Mouse (Mus musculus) mouse trophoblast stem cell (cell line): ENCODE results near the gene Hist1h2bc.
"Not testable (repeated sequence)": the region's sequence is repeated elsewhere in the genome, so short reads cannot be mapped to it uniquely, and the experiment has no call there.

Source experiments
- in situ Hi-C, 2 experiments: fragments of 300-500 bp; cut with MseI, MboI; formaldehyde crosslinking; loops; 2 replicates in 1 of 2; 3 replicates in 1 of 2; pipeline ENCODE4 v1.15.1; 2025

Hist1h2bc gene

DNA sequence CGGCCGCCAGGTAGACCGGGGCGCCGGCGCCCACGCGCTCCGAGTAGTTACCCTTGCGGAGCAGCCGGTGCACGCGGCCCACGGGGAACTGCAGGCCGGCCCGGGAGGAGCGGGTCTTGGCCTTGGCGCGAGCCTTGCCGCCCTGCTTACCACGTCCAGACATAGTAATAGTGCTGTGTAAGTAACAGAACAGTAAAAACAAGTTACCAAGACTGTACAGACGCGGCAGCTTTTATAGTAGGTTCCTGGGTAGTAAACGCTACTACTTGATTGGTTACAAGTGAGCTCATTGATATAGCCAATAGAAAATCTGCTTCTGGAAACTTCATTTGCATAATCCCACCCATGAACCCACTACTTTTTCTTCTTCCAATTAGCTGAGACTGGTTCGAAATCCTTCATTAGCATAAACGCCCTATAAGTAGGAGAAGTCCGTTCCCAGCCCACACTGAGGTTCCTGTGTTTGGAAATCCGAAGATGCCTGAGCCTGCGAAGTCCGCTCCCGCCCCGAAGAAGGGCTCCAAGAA is at the start of gene Hist1h2bc, which contains the start of gene Hist1h2ac:
Gene Hist1h2bc, plus strand, starts transcription at position 445 of the 527 bp plus-strand sequence.
Gene Hist1h2ac, minus strand, starts transcription at position 194 of the 527 bp plus-strand sequence.
- in situ Hi-C loops = no loop called here

GRCm38 (mm10) chr13:23659636-23660366 is 24.2 kb upstream of the Hist1h2bc start:
- in situ Hi-C loops = no loop called here

DNA sequence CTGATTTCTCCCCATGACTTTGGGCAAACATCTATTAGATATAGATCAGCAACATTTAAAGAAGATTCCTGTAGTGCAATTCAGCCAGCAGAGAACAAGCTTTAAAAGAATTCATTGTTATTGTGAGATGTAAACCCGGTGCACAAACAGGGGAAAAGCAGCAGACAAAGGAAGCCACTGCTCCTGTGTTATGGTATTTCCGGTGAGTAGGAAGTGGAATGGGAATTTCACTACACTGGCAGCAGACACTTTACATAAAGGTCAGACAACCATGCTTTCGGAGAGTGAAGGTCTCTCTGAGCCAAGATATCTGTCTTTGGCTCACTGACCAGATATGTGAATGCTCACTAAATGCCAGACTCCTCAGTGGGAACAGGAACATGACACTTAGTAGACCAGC is 21.5 kb upstream of the Hist1h2bc start:
- in situ Hi-C loops = no loop called here

DNA sequence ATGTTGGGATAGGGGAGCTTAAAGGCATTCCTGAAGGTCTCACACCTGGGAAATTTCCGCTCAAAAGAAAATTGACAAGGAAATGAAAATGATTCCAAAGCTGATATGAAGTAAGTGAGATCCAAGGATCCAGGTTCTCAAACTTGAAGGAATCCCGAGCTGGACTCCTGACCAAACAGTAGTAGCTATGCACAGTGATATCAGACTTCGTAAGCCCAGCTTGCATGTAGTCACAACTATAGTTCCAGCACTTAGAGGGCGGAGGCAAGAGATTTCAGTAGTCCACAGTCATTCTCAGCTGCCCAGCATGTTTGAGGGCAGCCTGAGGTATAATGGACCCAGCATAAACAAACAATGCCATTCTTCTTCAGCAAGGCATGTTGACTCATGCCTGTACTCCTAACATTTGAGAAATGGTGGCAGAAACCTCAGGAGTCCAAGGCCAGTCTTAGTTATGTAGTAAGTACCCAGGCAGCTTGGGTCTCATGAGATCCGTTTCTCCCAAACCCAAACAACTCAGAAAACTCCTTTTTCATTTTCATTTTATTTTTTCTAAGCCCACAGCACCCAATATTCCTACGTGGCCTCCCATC is 1.9 kb upstream of the Hist1h2bc start:
- in situ Hi-C loops = no loop called here

GRCm38 (mm10) chr13:23682623-23682946 is 1.4 kb upstream of the Hist1h2bc start:
- in situ Hi-C loops = no loop called here

- in situ Hi-C loops = not testable (repeated sequence)
These were observed 848 bp upstream of the Hist1h2bc start for GRCm38 (mm10) chr13:23682947-23683754.

DNA sequence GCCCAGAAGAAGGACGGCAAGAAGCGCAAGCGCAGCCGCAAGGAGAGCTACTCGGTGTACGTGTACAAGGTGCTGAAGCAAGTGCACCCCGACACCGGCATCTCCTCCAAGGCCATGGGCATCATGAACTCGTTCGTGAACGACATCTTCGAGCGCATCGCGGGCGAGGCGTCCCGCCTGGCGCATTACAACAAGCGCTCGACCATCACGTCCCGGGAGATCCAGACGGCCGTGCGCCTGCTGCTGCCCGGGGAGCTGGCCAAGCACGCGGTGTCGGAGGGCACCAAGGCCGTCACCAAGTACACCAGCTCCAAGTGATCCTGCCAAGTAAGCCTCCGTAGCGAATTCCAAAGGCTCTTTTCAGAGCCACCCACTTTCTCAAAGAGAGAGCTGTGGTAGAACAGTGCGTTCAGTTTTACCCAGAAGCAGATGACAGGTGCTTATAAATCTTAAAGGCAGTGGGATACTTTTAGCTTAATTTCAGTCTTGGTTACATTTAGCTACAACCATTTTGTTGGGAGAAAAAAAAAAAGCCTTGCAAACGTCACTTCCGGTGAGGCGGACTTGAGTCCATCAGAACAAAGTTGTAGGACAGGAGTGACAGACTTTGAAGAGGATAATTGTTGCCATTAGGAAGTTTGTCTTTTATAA is 421 bp downstream of the Hist1h2bc start:
- in situ Hi-C loops = not testable (repeated sequence)

GRCm38 (mm10) chr13:23685121-23685861 is 1.3 kb downstream of the Hist1h2bc start:
- in situ Hi-C loops = no loop called here

DNA sequence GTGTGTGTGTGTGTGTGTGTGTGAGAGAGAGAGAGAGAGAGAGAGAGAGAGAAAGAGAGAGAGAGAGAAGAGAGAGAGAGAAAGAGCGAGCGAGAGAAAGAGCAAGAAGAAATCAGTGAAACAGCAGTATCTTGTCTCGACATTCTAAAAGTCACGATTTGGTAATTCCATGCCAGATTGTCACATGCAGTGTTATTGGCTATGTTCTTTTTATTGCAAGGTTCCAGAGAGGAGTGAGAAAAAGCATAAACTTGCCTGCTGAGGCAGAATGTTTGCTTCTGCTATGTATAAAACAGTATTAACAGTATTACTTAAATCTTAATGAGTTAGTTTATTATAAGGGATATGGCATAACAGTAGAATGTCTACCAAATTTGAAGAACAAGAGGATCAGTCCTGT is 2.0 kb downstream of the Hist1h2bc start:
- in situ Hi-C loops = no loop called here

- in situ Hi-C loops = no loop called here
These were observed 3.2 kb downstream of the Hist1h2bc start for GRCm38 (mm10) chr13:23687181-23687580.

GRCm38 (mm10) chr13:23687907-23688306 is 3.9 kb downstream of the Hist1h2bc start:
- in situ Hi-C loops = no loop called here

DNA sequence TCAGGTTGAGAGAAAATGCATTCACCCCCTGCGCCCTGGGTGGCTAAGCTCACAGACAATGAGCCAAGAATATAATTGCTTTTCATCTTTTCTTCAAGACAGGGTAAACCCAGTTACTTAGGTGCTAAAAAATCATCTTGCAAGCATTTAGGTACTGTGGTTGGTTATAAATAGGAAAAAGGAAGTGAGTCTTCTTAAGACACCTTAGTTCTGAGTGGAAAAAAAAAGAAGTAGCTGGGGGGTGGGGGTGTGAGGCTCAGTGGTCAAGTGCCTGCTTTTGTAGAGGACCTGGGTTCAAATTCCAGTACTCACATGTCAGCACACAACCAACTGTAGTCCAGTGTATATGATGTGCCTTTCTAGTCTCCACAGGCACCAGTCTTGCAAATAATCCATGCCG is 5.0 kb downstream of the Hist1h2bc start:
- in situ Hi-C loops = no loop called here

GRCm38 (mm10) chr13:23689459-23689858 is 5.5 kb downstream of the Hist1h2bc start:
- in situ Hi-C loops = no loop called here

DNA sequence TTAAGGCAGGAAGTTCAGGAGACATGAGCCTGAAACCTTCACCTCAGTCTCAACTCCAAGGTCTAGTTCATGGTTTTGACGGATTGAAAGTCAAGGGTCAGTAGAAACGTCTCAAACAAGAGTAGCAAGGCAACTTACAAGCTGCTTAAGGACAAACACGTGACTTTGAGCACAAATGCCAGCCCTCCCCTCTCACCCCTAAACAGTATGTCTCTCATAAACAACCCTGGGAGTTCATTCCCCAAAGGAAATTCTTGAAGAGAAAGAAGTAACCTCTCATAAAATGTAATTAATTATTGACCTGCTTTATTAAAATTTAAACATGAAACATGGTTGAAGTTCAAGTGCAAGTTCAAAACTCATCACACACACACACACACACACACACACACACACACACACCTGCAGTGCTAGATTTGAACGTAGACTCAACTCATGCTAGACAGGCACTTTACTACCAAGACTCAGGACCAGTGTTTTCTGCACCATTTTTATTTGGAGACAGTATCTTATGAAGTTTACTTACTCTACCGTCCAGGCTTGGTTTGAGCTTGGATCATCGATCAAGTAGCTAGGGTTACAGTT is 9.9 kb downstream of the Hist1h2bc start:
- in situ Hi-C loops = loop anchor here in 1 of 2 experiments (5.0 kb wide), 1 partner anchor 62 kb away; no protein-coding TSS in a partner anchor

DNA sequence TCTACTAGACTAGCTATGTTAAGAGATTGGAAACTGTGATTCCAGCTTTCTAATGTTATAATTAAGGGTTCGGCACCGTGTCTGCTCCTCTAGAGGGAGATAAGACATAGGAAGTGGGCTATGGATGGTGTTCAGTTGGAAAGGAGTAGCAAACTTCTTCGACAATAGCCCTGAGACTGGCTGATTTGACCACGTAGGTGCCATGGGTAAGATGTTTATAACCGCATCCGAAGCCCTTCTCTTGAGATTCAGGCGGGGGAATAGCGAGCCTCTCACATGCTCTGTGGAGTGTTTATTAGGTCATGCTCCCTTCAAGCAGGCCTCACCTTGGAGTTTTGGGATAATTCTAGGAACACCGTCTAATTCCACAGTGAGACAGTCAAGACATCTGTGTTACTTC is 11.0 kb downstream of the Hist1h2bc start:
- in situ Hi-C loops = loop anchor here (5.0 kb wide), 2 partner anchors 37 to 63 kb away; no protein-coding TSS in a partner anchor

DNA sequence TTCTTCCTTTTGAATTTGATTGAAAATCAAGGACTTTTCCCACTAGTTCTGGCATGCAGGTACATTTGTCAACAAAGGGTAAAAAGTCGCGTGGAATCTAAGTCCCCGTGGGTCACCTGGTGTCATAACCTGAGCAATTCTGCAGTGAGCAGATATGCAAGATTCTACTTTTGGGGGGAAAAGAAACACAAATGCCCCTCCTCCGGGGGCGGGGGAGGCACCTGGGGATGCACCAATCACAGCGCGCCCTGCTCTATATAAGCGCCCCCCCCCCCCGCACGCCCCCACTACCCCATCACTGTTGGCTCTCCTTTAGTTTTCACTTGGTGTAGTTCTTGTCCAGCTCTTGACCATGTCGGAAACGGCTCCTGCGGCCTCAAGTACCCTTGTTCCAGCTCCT is 11.5 kb downstream of the Hist1h2bc start, which contains the start of gene Hist1h1t:
Gene Hist1h1t, plus strand, starts transcription at position 301 of the 400 bp plus-strand sequence.
- in situ Hi-C loops = loop anchor here in 1 of 2 experiments (5.0 kb wide), 1 partner anchor 37 kb away; no protein-coding TSS in a partner anchor

DNA sequence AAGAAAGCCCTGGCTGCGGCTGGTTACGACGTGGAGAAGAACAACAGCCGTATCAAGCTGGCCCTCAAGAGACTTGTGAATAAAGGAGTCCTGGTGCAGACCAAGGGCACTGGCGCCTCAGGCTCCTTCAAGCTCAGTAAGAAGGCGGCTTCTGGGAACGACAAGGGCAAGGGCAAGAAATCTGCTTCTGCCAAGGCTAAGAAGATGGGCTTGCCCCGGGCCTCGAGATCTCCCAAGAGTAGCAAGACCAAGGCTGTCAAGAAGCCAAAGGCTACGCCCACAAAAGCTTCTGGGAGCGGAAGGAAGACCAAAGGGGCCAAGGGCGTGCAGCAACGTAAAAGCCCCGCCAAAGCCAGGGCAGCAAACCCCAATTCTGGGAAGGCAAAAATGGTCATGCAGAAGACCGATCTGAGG is 12.1 kb downstream of the Hist1h2bc start:
- in situ Hi-C loops = loop anchor here in 1 of 2 experiments (5.0 kb wide), 1 partner anchor 36 kb away; no protein-coding TSS in a partner anchor

- in situ Hi-C loops = loop anchor here in 1 of 2 experiments (5.0 kb wide), 1 partner anchor 35 kb away; no protein-coding TSS in a partner anchor
These were observed 13.7 kb downstream of the Hist1h2bc start for GRCm38 (mm10) chr13:23697491-23698299.

- in situ Hi-C loops = loop anchor here in 1 of 2 experiments (5.0 kb wide), 1 partner anchor 34 kb away; no protein-coding TSS in a partner anchor
These were observed 14.3 kb downstream of the Hist1h2bc start, which contains the start of gene Hist1h4c for GRCm38 (mm10) chr13:23698300-23698693. Gene Hist1h4c, minus strand, starts transcription at chr13:23698454.
